Mouse (Mus musculus): ENCODE results near the gene Elmsan1. TPM values are rescaled to one million over a fixed set of nuclear protein-coding genes. Genes with fewer than 3 reads are reported as not detected.

Gene Elmsan1
- total RNA-seq, 4 experiments from 2014 or later, result 21.6 to 28.5 (median 26.0) TPM

- DNase-seq (ENCODE audit: low spot score in 2 of 2), result no peak
These were observed 2.8 kb downstream of the Elmsan1 start for GRCm38 (mm10) chr12:84215758-84216440.

- DNase-seq (ENCODE audit: low spot score in 2 of 2), result no peak
These were observed 4.0 kb downstream of the Elmsan1 start for GRCm38 (mm10) chr12:84214495-84215175.

GRCm38 (mm10) chr12:84212297-84212696 lies 6.4 kb downstream of the Elmsan1 start:
- no peak for DNase-seq (ENCODE audit: low spot score in 2 of 2)

GRCm38 (mm10) chr12:84211021-84211538 lies 7.6 kb downstream of the Elmsan1 start:
- no peak for DNase-seq (ENCODE audit: low spot score in 2 of 2)

GRCm38 (mm10) chr12:84210288-84210687 lies 8.4 kb downstream of the Elmsan1 start:
- DNase-seq (ENCODE audit: low spot score in 2 of 2), result no peak

- no peak for DNase-seq (ENCODE audit: low spot score in 2 of 2)
These were observed 9.6 kb downstream of the Elmsan1 start for GRCm38 (mm10) chr12:84209093-84209492.

GRCm38 (mm10) chr12:84207209-84207817 lies 11.4 kb downstream of the Elmsan1 start:
- no peak for DNase-seq (ENCODE audit: low spot score in 2 of 2)

- DNase-seq (ENCODE audit: low spot score in 2 of 2), result no peak
These were observed 12.2 kb downstream of the Elmsan1 start for GRCm38 (mm10) chr12:84206525-84206924.

- DNase-seq (ENCODE audit: low spot score in 2 of 2), result no peak
These were observed 13.0 kb downstream of the Elmsan1 start for GRCm38 (mm10) chr12:84205659-84206185.

- no peak for DNase-seq (ENCODE audit: low spot score in 2 of 2)
These were observed 14.0 kb downstream of the Elmsan1 start for GRCm38 (mm10) chr12:84204662-84205061.

GRCm38 (mm10) chr12:84203778-84204216 lies 14.9 kb downstream of the Elmsan1 start:
- no peak for DNase-seq (ENCODE audit: low spot score in 2 of 2)

GRCm38 (mm10) chr12:84203170-84203777 lies 15.4 kb downstream of the Elmsan1 start:
- DNase-seq (ENCODE audit: low spot score in 2 of 2), result no peak

GRCm38 (mm10) chr12:84202561-84202960 lies 16.1 kb downstream of the Elmsan1 start:
- DNase-seq (ENCODE audit: low spot score in 2 of 2), result no peak

GRCm38 (mm10) chr12:84201686-84202484 lies 16.8 kb downstream of the Elmsan1 start:
- DNase-seq (ENCODE audit: low spot score in 2 of 2), result no peak

- DNase-seq (ENCODE audit: low spot score in 2 of 2), result no peak
These were observed 17.5 kb downstream of the Elmsan1 start for GRCm38 (mm10) chr12:84201222-84201621.

GRCm38 (mm10) chr12:84198880-84199279 lies 19.8 kb downstream of the Elmsan1 start:
- no peak for DNase-seq (ENCODE audit: low spot score in 2 of 2)

GRCm38 (mm10) chr12:84198076-84198679 lies 20.5 kb downstream of the Elmsan1 start:
- DNase-seq (ENCODE audit: low spot score in 2 of 2), result no peak

GRCm38 (mm10) chr12:84195195-84195594 lies 23.5 kb downstream of the Elmsan1 start:
- no peak for DNase-seq (ENCODE audit: low spot score in 2 of 2)

GRCm38 (mm10) chr12:84194400-84195109 lies 24.1 kb downstream of the Elmsan1 start:
- DNase-seq (ENCODE audit: low spot score in 2 of 2), result no peak
